Mouse (Mus musculus) kidney, adult 8-10 months (tissue): ENCODE results near the gene Iqce.
A peak's percentile ranks its signal among the peaks of the same experiment; 100 is the strongest.

Experiments used
- DNase-seq, 2 experiments: peaks; one replicate each; pipeline ENCODE4 v3.0.0; 2022

Iqce gene

DNA sequence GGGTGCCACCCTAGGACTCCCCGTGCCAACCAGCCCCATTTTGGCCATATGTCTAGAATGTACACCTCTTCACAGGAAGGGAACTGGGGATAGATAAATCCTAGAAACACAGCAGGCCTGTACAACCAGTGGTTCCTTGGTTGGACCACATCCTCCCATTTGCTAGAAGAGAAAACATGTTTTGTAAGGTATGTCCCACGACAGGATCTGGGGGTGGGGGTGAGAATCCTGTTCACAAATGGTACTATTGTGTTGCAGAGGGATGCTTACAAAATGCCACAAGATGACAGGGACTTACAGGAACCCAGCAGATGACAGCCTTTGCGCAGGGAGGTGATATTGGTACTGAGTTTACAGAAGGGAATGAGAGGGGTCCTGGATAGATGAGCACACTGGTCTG is 64.2 kb downstream of the Iqce start:
- DNase-seq: no peak

DNA sequence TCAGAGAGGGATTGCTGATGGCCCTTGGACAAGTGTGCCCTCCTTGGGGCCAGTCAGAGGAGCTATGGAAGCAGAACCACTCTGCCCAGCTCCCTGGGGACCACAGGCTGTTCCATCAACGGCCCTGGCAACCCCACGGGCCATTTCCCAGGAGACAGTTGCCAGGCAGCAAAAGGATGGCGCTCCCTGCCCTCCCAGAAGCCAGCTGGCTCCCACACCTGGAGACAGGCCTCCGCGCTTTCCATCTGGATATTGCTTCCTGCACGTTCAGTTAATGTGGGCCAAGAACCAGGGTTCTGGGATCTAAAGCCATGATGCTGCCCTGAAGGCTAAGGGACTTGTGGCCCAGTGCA is 65.1 kb downstream of the Iqce start:
- DNase-seq: no peak

DNA sequence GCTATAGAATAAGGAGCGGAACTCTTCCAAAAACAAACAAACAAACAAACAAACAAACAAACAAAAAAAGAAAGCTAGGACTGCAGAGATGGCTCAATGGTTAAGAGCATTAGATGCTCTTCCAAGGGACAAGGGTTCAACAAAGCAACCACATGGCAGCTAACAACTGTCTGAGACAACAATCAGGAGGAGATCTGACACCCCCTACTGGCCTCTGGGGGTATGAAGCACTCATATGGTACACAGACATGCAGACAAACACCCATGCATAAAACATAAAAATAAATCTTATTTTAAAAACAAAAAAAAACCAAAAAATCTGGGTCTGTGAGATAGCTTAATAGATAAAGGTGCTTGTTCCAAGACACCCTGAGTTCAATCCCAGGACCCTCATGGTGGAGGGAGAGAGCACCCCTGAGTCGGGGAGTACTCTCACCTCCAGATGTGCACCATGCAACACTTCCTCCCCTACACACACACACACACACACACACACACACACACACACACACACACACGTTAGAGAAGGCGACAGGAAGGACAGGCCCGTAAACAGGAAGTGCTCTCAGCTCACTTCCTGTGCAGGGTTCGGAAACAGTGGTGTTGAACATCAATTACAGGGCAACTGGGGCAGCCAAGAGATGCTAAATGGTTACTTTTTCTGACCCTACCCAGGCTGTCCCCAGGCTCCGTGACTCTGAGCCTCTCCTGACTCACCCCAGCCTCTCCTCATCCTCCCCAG is 65.7 kb downstream of the Iqce start:
- DNase-seq: peak; percentile 28 to 41

DNA sequence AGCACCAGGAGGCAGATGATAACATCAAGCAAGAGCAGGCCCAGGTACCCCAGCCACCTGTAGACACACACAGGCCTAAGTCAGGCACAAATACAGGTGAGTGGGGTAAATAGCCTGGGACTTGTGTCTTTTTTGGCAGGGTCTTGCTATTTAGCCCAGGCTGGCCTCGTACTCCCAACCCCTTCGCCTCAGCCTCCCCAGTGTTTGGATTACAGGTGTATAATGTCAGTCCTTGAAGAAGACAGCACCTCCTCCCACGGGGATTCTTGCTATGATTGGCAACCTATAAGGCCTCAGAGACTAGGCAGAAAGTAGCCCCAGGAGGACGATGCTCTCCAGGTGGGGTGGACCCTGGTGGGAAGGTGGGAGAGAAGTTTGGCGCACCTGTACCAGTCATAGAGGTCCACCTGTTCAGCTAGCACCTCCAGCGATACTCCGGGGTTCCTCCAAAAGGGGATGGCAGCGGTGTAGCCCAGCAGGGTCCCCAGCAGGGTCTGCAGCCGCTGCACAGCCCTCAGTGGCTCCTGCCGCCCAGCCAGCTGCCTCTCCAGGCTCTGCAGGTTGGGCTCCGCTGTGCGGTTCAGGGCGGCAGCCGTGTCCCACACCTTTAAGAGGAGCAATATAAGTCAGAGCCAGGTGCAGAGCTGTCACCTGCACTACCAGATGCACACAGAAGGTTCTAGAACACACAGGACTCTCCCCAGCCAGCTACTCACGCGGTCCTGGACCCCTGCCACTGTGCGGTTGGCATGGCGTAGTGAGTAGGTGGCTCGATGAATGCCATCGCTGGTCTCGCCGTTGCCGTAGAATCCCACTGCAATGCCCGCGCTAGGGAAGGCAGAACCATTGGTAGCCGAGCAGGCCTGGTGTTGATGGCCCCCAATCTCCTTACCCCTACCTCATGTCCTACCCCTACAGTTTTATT is 67.1 kb downstream of the Iqce start:
- DNase-seq: no peak

DNA sequence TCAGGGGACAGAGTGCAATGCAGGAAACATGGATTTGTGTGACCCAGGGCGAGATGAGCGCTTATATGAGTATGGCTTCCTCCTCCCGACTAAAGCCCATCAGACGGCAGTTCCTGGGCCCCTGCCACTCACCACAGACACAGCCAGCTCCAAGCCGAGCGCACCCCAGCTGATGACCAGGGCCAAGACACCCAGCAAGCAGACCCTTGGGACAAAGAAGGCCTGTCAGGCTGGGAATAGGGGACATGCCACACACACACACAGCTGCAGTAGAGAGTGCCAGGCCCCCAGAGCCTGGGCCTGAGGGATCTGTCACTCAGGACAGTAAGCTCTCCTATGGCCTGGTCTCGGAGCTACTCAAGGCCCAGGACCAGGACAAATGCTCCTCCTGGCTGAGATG is 68.7 kb downstream of the Iqce start:
- no peak for DNase-seq

DNA sequence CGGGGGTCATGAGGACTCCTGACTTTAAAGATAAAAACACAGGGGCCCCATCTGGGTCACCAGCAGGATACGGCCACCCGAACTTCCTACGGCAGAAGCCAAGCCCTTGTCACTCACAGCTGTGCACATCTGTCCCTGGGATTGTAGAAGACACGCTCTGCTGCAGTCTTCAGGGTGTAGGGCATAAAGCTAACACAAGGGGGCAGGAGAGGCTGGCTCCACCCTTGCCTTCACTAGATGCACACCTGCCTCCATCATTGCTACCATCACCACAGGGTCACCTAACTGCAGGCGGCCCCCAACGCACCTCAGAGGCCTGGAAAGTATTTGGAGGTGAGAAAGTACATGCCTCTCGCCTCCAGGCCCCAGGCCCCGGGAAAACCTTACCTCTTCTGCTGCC is 73.2 kb downstream of the Iqce start:
- DNase-seq: peak in 1 of 2 experiments; percentile 31

DNA sequence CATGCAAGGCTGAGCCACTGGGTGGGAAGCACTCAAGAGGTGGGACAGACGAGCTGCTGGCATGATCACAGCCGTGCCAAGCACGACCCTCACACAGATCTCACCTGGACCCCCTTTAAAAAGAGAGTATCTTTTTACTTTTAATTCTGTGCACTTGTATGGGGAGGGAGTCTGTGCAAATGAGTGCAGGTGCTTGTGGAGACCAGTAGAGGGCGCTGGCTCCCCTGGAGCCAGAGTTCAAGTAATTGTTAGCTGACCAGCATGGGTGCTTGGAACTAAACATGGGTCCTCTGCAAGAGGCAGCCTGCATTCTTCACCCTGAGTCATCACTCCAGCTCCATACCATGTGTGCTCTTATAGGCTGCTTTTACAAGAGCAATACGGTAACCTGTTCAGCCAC is 74.6 kb downstream of the Iqce start:
- DNase-seq: no peak

DNA sequence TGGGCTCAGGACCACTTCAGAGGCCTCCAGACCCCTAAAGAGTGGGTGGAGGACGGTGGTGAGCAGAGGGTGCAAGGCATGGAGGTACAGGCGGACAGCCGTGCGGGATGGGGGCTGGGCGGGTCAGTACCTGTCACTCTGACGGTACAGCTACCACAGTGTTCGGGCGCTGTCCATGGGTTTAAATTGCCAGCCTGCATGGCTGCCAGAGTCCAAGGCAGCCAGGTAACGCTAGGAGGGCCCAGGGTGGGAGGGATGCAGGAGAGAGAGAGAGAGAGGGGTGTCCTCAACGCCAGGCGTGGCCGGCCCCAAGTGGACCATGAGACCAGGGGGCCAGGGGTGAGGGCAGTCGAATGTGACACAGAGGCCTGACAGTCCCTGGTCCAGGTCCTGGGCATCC is 77.2 kb downstream of the Iqce start:
- DNase-seq: no peak

DNA sequence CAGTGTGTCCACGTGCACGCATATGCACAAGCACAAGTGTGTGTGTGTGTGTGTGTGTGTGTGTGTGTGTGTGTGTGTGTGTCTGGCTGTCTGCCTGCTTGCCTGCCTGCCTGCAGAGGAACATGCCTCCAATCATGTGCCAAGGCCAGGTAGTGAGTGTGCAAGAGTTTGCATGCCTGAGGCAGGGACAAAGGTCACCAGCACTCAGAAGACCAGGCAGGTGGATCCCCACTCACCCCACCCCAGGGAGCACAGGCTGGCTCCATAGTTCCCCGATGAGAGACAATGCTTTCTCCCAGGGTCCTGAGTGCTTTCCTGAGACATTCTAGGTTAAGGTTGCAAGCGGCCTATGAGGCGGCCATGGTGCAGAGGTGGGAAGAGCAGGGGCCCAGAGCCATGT is 77.9 kb downstream of the Iqce start:
- no peak for DNase-seq

DNA sequence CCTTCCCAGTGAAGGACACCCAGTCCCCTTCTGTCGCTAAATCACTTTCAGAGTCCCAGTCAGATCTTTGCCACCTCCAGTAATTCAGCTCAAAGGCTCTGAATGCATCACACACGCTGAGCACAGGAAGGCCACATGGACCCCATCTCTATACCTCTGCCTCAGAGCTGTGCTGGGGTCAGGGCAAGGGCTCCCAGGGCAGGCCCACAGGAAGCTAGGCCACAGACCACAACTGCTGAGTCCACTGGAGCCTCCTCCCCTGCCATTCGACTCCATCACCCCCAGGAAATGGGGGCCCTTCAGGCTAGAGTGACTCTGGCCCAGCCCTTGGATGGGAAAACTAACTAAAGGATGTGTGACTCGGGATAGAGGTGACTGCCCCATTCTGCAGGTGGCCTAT is 78.4 kb downstream of the Iqce start:
- DNase-seq: no peak

DNA sequence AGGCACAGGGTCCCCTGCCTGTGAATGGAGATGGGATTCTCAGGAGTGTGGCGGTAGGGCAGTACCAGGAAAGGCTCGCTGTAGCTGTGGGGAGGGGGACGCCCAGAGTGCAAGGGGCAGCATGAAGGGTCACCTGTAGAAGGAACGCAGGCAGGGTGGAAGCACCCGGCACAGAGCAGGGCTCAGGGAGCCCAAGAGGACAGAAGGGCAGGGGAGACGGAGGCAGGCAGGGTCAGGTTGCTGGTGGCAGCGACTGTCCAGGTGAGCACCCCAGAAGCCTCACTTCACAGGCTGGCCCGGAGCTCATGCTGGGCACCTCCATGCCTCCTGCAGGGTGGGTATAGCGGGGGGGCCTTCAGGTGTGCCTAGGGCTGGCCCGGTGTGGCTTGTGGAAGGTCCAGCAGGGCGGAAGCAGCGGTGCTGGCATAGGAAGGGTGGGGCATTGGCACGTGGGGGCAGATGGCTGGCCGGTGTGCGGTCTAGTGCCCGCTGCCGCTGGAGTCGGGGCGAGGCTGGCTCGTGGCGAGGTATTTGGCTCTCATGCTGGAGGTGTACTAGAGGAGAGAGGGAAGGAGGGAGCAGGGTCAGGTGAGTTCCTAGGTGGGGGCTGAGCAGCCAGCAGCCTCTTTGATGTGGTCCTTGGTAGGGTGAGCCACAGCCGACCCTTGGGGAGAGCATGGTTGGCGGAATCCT is 79.1 kb downstream of the Iqce start:
- no peak for DNase-seq

DNA sequence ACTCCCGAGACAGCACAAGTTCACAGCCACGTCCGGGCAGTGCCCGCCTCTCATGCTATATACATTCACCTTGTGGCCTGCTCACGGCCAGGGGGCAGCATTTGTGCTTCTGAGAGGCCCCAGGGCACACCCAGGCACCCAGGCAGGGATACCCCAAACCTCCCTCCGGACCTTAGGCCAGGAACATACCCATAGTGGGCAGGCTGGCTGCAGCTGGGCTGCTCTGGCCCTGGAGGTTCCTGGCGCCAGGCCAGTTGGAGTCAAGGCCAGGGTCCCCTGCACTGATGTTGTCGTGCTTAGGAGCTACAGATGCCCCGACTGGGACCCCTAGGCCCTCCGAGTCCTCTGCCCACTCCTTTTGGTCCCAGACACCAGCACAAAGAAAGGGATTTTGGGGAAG is 80.7 kb downstream of the Iqce start:
- no peak for DNase-seq

DNA sequence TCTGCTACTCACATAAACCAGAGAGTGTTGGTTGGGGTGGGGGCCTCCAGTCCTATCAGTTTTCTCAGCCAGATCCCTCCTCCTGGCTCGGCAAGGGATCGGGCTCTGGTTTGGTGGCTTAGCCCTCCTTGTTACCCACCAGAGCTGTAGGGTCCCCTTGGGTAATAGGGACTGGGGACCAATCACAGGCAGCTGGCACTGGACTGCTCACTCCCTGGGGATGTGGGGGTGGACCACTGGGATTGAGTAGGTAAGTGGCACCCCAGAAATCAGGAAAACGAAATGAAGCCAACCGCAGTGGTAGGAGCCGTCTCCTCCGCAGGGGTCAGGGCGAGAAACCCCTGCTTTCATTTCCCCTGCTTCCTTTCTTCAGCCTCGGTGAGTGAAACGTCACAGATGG is 81.1 kb downstream of the Iqce start:
- no peak for DNase-seq

DNA sequence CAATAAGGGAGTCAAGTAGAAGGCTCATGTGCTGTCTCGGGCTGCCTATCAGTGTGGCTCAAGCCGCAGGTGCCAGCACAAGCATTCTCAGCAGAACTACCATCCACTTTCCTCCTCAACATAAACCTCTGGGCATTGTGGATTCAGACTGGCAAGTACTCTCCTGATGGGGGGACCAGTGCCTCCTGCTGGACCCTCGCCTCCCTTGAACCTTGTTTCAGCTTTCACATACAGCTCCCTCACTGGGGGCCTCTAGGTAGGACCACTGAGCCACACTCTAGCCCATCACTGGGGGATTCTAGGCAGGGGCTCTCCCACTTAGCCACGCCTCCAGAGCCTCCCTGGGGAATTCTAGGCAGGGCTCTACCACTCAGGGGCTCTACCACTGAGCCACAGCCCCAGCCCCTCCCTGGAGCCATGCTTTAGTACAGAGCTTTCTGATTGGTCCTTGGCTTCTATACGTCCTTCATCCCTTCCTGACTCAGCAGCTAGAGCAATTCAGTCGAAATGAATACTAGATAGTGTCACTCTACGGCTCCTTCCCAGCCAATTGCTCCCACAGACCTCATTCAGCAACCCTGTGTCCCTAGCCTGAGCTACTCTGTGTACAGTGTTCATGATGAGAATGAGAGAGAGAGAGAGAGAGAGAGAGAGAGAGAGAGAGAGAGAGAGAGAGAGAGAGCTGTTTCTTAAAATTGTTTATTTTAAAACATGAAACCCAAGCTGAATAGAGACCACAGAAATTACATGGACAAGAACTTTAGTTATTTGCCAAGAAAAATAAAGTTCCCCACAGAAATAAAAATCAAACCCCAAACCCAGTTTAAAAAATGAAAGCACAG is 82.1 kb downstream of the Iqce start:
- DNase-seq: no peak

DNA sequence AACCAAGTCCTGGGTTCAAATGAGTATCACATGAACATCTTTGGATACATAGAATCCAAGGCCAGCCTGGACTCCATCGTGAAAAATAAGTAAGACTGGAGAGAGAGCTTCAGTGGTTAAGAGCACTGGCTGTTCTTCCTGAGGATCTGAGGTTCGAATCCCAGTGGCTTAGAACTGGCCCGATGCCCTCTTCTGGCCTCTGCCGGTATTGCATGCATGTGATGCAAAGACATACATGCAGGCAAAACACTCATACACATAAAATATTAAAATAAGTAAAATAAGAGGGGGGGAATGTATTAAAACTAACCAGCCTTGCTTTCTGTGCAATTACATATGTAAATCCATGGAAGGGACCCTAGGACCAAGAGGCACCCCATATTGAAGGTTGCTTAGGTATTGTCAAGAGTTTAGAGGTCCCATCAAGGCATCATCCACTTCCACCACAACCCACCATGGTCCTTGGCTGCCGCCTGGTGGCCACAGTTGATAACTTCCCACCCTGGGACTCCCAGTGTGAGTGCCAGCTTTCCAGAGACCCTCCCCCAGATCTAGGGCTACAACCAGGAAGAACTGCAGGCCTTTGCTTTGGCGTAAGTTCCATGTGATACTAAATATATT is 82.9 kb downstream of the Iqce start:
- peak in 1 of 2 experiments; percentile 75 for DNase-seq

DNA sequence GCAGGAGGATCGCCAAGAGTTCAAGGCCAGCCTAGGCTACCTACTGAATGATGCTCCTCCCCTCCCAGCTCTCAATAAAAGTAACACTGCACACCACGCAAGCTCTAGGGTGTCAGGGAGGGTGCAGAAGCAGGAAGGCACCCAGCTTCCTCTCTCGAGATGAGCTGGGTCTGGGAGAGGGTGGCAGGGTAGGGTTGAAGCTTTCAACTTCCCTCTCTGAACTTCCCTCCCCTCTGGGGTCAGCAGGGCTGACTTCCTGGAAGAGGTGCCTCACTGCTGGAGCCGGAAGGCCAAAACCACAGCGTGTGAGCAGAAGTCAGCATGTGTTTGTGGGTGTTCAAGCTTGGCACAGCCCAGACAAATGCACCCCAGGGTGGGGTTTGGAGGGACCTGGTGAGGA is 84.5 kb downstream of the Iqce start:
- DNase-seq: no peak

DNA sequence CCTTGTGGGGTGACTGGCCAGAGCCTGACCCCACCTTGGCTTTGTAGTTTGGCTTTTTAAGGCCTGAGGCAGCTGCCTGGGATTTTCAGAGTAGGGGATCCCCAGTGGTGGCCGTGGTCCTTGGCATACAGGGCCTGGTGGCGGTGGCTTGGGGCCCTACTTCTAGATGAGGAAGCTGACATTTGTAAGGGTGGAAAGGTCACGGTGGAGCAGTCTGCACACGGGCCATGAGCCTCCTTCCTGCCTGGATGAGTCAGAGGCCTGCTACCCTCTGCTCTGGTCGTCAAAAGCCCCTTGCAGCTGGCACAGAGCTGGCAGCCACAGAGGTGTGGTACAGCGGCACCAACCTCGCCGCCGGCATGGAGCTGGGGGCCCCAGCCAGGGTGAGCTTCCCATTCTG is 85.5 kb downstream of the Iqce start:
- no peak for DNase-seq

DNA sequence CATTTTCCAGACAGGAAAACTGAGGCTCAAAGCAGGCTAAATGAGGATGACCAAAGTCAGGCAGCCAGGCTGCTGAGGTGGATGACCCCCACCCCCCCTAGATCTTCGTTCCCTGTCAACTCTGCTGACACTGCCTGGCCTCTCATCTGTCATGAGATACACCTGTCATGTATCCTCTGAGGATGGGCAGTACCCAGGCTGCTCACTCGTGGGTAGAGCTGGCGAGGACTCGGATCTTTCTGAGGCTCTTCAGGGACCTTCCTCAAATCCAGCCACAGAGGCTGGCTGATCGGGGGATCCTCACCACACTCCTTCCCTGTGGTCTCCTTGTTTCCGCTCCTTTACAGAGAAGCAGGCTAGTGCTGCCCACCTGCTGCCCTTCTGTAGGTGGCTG is 86.1 kb downstream of the Iqce start:
- no peak for DNase-seq

DNA sequence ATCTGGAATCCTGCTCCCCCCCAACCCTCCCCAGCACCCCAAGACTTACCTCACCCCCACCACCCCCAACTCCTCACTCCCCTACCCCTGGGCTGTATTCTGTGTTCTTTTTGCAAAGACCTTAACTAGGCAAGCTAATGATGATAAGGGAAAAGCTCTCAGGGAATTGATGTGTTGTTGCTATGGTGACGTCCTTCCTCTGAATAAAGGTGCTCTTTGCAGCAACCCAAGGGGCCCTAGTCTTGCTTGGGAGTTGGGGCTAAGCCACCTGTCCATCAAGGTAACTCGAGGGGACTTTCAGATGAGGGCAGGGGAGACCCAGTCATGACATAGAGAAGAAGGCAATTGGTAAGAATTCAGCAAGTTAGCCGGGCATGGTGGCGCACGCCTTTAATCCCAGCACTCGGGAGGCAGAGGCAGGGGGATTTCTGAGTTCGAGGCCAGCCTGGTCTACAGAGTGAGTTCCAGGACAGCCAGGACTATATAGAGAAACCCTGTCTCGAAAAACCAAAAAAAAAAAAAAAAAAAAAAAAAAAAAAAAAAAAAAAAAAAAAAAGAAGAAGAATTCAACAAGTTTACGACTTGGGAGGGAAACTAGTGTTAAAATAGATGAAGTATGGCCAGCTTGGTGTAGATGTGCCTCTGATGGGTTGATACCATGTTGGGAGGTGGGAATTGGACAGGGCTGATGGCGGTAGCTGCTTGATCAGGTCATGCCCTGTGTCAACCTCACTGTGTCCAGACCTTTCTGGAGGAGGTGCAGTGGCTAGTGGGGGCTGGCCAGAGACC is 86.7 kb downstream of the Iqce start:
- no peak for DNase-seq

DNA sequence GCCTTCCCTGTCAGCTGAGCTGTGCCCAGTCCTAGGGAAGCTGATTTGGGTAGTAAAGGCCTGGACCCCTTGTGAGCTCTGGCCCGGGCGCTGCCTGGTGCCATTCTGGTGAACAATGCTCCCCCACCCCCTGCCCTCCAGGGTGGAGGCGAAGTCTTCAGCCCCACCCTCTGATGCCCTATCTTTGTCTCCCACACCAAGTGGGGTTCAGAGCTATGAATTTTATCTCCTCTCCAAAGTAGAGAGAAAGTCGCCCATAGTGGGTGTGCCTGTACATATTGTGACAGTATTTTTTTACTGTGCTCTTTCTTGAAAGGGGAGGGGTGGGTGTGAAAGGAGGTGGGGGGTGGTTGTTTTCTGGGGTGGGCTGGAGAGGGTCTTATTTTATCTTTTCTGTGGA is 87.3 kb downstream of the Iqce start:
- DNase-seq: no peak

DNA sequence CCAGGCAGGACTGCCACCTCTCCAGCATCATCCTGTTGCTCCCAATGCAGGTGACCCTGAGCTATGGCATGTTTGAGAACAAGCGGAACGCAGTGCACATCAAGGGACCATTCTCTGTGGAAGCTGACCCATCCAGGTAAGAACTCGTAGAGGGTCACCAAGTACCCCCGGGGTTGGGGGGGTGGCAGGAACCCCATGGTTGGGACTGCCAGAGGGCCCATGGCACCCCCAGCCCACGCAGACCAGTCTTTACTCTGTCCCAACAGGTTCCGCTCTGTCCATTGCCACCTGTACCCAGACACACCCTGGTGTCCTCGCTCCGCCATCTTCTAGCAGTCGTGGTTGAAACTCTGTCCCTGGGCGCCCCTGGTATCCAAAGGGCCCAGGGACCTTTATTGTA is 88.0 kb downstream of the Iqce start:
- no peak for DNase-seq

DNA sequence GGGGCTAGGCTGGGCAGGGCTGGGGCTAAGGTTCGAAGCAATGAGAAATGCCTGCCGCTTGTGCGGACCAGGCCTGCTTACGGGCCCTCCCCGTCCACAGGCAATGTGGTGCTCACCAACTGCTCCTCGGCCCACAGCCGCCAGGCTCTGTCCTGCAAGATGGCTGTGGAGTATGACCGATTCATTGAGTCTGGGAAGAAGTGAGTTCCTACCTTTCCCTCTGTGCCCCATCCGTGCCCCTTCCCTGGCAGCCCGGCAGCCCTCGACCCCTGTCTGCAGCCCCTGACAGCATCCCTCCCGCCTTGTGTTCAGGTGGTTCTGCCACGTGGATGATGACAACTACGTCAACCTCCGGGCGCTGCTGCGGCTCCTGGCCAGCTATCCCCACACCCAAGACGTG is 90.0 kb downstream of the Iqce start:
- DNase-seq: no peak
